Mouse (Mus musculus) C2C12 (cell line): ENCODE measurements around the gene Phactr1. TPM values are rescaled to one million over a fixed set of nuclear protein-coding genes. Genes with fewer than 3 reads are reported as not detected.

ENCODE experiments used
- H3K27me3 ChIP-seq: one replicate; pipeline ENCODE4 v1.6.1; 2011; ENCODE audit not compliant: control insufficient read depth, insufficient read depth, insufficient read length
- H3K36me3 ChIP-seq: one replicate; pipeline ENCODE4 v1.6.1; 2011; ENCODE audit not compliant: control insufficient read depth, insufficient read depth
- H3K4me3 ChIP-seq: one replicate; pipeline ENCODE4 v1.5.1; 2011; ENCODE audit warnings: mild to moderate bottlenecking, control low read depth; ENCODE audit not compliant: poor library complexity, insufficient read depth, severe bottlenecking
- H3K79me2 ChIP-seq: one replicate; pipeline ENCODE4 v1.6.1; 2011; ENCODE audit not compliant: control insufficient read depth, insufficient read depth
- H3K79me3 ChIP-seq: one replicate; pipeline ENCODE4 v1.6.1; 2011; ENCODE audit warnings: low read depth, control low read depth
- H3ac ChIP-seq: one replicate; pipeline ENCODE3; 2011; ENCODE audit warnings: low read depth; ENCODE audit not compliant: control insufficient read depth, insufficient read length
- CEBPB ChIP-seq: IDR thresholded peaks from one replicate; pipeline ENCODE4 v1.6.1; 2011; ENCODE audit warnings: low read depth, mild to moderate bottlenecking, control low read depth, moderate library complexity
- CTCF ChIP-seq: IDR thresholded peaks from one replicate; pipeline ENCODE4 v1.5.1; 2011; ENCODE audit not compliant: control insufficient read depth, insufficient read depth, insufficient read length
- FOSL1 ChIP-seq: IDR thresholded peaks from one replicate; pipeline ENCODE4 v1.8.0; 2011; ENCODE audit warnings: mild to moderate bottlenecking, low read length; ENCODE audit not compliant: poor library complexity, insufficient read depth, severe bottlenecking
- MAX ChIP-seq: IDR thresholded peaks from one replicate; pipeline ENCODE4 v1.6.1; 2011; ENCODE audit warnings: mild to moderate bottlenecking, control low read depth
- MYOD1 ChIP-seq: IDR thresholded peaks from one replicate; pipeline ENCODE4 v1.6.1; 2011; ENCODE audit warnings: low read depth; ENCODE audit not compliant: control insufficient read depth, insufficient read length
- MYOG ChIP-seq: IDR thresholded peaks from one replicate; pipeline ENCODE4 v1.6.1; 2011; ENCODE audit not compliant: control insufficient read depth, insufficient read length; ENCODE audit errors: extremely low read depth
- USF1 ChIP-seq: IDR thresholded peaks from one replicate; pipeline ENCODE4 v1.6.1; 2011; ENCODE audit warnings: low read depth, mild to moderate bottlenecking, control low read depth, moderate library complexity
- polyA plus RNA-seq: library from polyadenylated mRNA; unstranded; fragments of >200 nt; fragmentation: generic; extraction: Trizol; gene quantifications from one replicate; pipeline ENCODE4 v1.2.1, GENCODE M21; 2012; ENCODE audit warnings: missing spikeins

The Phactr1 gene
- polyA plus RNA-seq, 1 experiment, result 0.05 TPM

GRCm38 (mm10) chr13:42915081-42915480 is 234.7 kb downstream of the Phactr1 start:
- Histone ChIP-seq H3K4me3 (no peak overlapping the region), H3K79me3 (no peaks in the 10 kb centered on the region), H3K36me3 (no peaks in the 10 kb centered on the region), H3K27me3 (peaks cover 30% of the 10 kb centered on the region), H3K79me2 (no peaks in the 10 kb centered on the region), H3ac (no peak overlapping the region)
- no peak for TF ChIP-seq MYOD1
- no peak for TF ChIP-seq CTCF
- TF ChIP-seq MAX, result no peak
- TF ChIP-seq MYOG, result no peak
- no peak for TF ChIP-seq USF1
- TF ChIP-seq CEBPB, result no peak
- no peak for TF ChIP-seq FOSL1

- no peak overlapping the region for H3K4me3 ChIP-seq
- H3K79me3 ChIP-seq, result no peaks in the 10 kb centered on the region
- no peaks in the 10 kb centered on the region for H3K79me2 ChIP-seq
- no peaks in the 10 kb centered on the region for H3K36me3 ChIP-seq
- H3ac ChIP-seq, result no peak overlapping the region
- TF ChIP-seq FOSL1 (no peak), CEBPB (no peak), CTCF (no peak), MYOD1 (no peak), MYOG (no peak), MAX (no peak), USF1 (no peak)
- peaks cover 30% of the 10 kb centered on the region for H3K27me3 ChIP-seq
Measured at GRCm38 (mm10) chr13:42915851-42916193, 235.4 kb downstream of the Phactr1 start.

- Histone ChIP-seq H3ac (no peak overlapping the region), H3K79me2 (no peaks in the 10 kb centered on the region), H3K4me3 (no peak overlapping the region), H3K79me3 (no peaks in the 10 kb centered on the region), H3K27me3 (peaks cover 30% of the 10 kb centered on the region), H3K36me3 (no peaks in the 10 kb centered on the region)
- TF ChIP-seq MYOG (no peak), MYOD1 (no peak), CTCF (no peak)
Measured at GRCm38 (mm10) chr13:42916194-42917033, 236.0 kb downstream of the Phactr1 start.

- Histone ChIP-seq H3ac (no peak overlapping the region), H3K79me3 (no peaks in the 10 kb centered on the region), H3K4me3 (no peak overlapping the region), H3K79me2 (no peaks in the 10 kb centered on the region), H3K27me3 (peaks cover 31% of the 10 kb centered on the region), H3K36me3 (no peaks in the 10 kb centered on the region)
- TF ChIP-seq MYOG, result no peak
- no peak for TF ChIP-seq CEBPB
- TF ChIP-seq FOSL1, result no peak
- TF ChIP-seq MAX, result no peak
- no peak for TF ChIP-seq CTCF
- no peak for TF ChIP-seq MYOD1
- TF ChIP-seq USF1, result no peak
Measured at GRCm38 (mm10) chr13:42917251-42917650, 236.8 kb downstream of the Phactr1 start.

- TF ChIP-seq CEBPB, result no peak
- no peak for TF ChIP-seq MYOG
- no peak for TF ChIP-seq USF1
- TF ChIP-seq FOSL1, result no peak
- TF ChIP-seq MAX, result no peak
- no peak for TF ChIP-seq CTCF
- TF ChIP-seq MYOD1, result no peak
- Histone ChIP-seq H3K79me3 (no peaks in the 10 kb centered on the region), H3K4me3 (no peak overlapping the region), H3K27me3 (peaks cover 25% of the 10 kb centered on the region), H3ac (no peak overlapping the region), H3K79me2 (no peaks in the 10 kb centered on the region), H3K36me3 (no peaks in the 10 kb centered on the region)
Measured at GRCm38 (mm10) chr13:42920062-42920461, 239.6 kb downstream of the Phactr1 start.
